Mouse (Mus musculus): Measurements from ENCODE around the gene Pcsk2. TPM values are rescaled to one million over a fixed set of nuclear protein-coding genes. Genes with fewer than 3 reads are reported as not detected.

Gene Pcsk2
- polyA plus RNA-seq, 1 experiment from 2014 or later = not detected

- Histone ChIP-seq H3K27ac (ENCODE audit: low read depth) (no peak overlapping the region), H3K4me3 (ENCODE audit: low read depth, low read length) (no peak overlapping the region), H3K9ac (replicated peaks) (no peak overlapping the region), H3K27me3 (ENCODE audit: insufficient read depth, low read length) (no peaks in the 10 kb centered on the region), H3K36me3 (replicated peaks; ENCODE audit: insufficient read depth, low read length) (no peaks in the 10 kb centered on the region), H3K4me2 (ENCODE audit: low read depth, low read length) (no peak overlapping the region), H3K4me1 (ENCODE audit: insufficient read depth) (no peaks in the 10 kb centered on the region), H3K9me3 (ENCODE audit: low read length) (no peaks in the 10 kb centered on the region)
- no peak for DNase-seq
- ATAC-seq = no peak
- 77% methylated on average over 10 of the region's 10 CpGs for WGBS (ENCODE audit: insufficient replicate concordance)
- no peak for TF ChIP-seq CTCF (IDR thresholded peaks at IDR 0.05; ENCODE audit: low read depth)
- TF ChIP-seq EP300 (IDR thresholded peaks at IDR 0.05; ENCODE audit: low read depth) = no peak
Measured at GRCm38 (mm10) chr2:143732501-143732900, 186.5 kb downstream of the Pcsk2 start.

- Histone ChIP-seq H3K9ac (replicated peaks) (no peak overlapping the region), H3K27me3 (ENCODE audit: insufficient read depth, low read length) (no peaks in the 10 kb centered on the region), H3K27ac (ENCODE audit: low read depth) (no peak overlapping the region), H3K36me3 (replicated peaks; ENCODE audit: insufficient read depth, low read length) (no peaks in the 10 kb centered on the region), H3K4me3 (ENCODE audit: low read depth, low read length) (no peak overlapping the region), H3K4me1 (ENCODE audit: insufficient read depth) (no peaks in the 10 kb centered on the region), H3K4me2 (ENCODE audit: low read depth, low read length) (no peak overlapping the region), H3K9me3 (ENCODE audit: low read length) (no peaks in the 10 kb centered on the region)
- ATAC-seq = no peak
- DNase-seq = no peak
- 74% methylated on average over 3 of the region's 3 CpGs for WGBS (ENCODE audit: insufficient replicate concordance)
- TF ChIP-seq EP300 (IDR thresholded peaks at IDR 0.05; ENCODE audit: low read depth) (no peak), CTCF (IDR thresholded peaks at IDR 0.05; ENCODE audit: low read depth) (no peak)
Measured at GRCm38 (mm10) chr2:143735442-143735841, 189.5 kb downstream of the Pcsk2 start.

GRCm38 (mm10) chr2:143739475-143740226 is 193.7 kb downstream of the Pcsk2 start:
- no peak overlapping the region for H3K4me3 ChIP-seq (ENCODE audit: low read depth, low read length)
- no peak for DNase-seq
- ATAC-seq = no peak
- no peaks in the 10 kb centered on the region for H3K9me3 ChIP-seq (ENCODE audit: low read length)
- 74% methylated on average over 7 of the region's 7 CpGs for WGBS (ENCODE audit: insufficient replicate concordance)
- no peak overlapping the region for H3K4me2 ChIP-seq (ENCODE audit: low read depth, low read length)
- no peak for TF ChIP-seq CTCF (IDR thresholded peaks at IDR 0.05; ENCODE audit: low read depth)
- TF ChIP-seq EP300 (IDR thresholded peaks at IDR 0.05; ENCODE audit: low read depth) = no peak
- H3K4me1 ChIP-seq (ENCODE audit: insufficient read depth) = no peaks in the 10 kb centered on the region
- no peak overlapping the region for H3K27ac ChIP-seq (ENCODE audit: low read depth)
- no peaks in the 10 kb centered on the region for H3K36me3 ChIP-seq (replicated peaks; ENCODE audit: insufficient read depth, low read length)
- H3K9ac ChIP-seq (replicated peaks) = no peak overlapping the region
- H3K27me3 ChIP-seq (ENCODE audit: insufficient read depth, low read length) = no peaks in the 10 kb centered on the region

GRCm38 (mm10) chr2:143742436-143742835 is 196.5 kb downstream of the Pcsk2 start:
- ATAC-seq = no peak
- Histone ChIP-seq H3K36me3 (replicated peaks; ENCODE audit: insufficient read depth, low read length) (no peaks in the 10 kb centered on the region), H3K4me2 (ENCODE audit: low read depth, low read length) (no peak overlapping the region), H3K9ac (replicated peaks) (no peak overlapping the region), H3K27me3 (ENCODE audit: insufficient read depth, low read length) (no peaks in the 10 kb centered on the region), H3K27ac (ENCODE audit: low read depth) (no peak overlapping the region), H3K4me3 (ENCODE audit: low read depth, low read length) (no peak overlapping the region), H3K4me1 (ENCODE audit: insufficient read depth) (no peaks in the 10 kb centered on the region), H3K9me3 (ENCODE audit: low read length) (no peaks in the 10 kb centered on the region)
- TF ChIP-seq EP300 (IDR thresholded peaks at IDR 0.05; ENCODE audit: low read depth) (no peak), CTCF (IDR thresholded peaks at IDR 0.05; ENCODE audit: low read depth) (no peak)
- WGBS (ENCODE audit: insufficient replicate concordance) = 71% methylated on average over 5 of the region's 5 CpGs
- DNase-seq = no peak

GRCm38 (mm10) chr2:143743081-143743480 is 197.1 kb downstream of the Pcsk2 start:
- no peak overlapping the region for H3K9ac ChIP-seq (replicated peaks)
- no peak overlapping the region for H3K4me3 ChIP-seq (ENCODE audit: low read depth, low read length)
- TF ChIP-seq CTCF (IDR thresholded peaks at IDR 0.05; ENCODE audit: low read depth) = no peak
- TF ChIP-seq EP300 (IDR thresholded peaks at IDR 0.05; ENCODE audit: low read depth) = no peak
- no peak overlapping the region for H3K4me2 ChIP-seq (ENCODE audit: low read depth, low read length)
- no peaks in the 10 kb centered on the region for H3K36me3 ChIP-seq (replicated peaks; ENCODE audit: insufficient read depth, low read length)
- WGBS (ENCODE audit: insufficient replicate concordance) = 70% methylated on average over 4 of the region's 4 CpGs
- H3K9me3 ChIP-seq (ENCODE audit: low read length) = no peaks in the 10 kb centered on the region
- no peak overlapping the region for H3K27ac ChIP-seq (ENCODE audit: low read depth)
- ATAC-seq (no peak), DNase-seq (no peak)
- no peaks in the 10 kb centered on the region for H3K4me1 ChIP-seq (ENCODE audit: insufficient read depth)
- no peaks in the 10 kb centered on the region for H3K27me3 ChIP-seq (ENCODE audit: insufficient read depth, low read length)

- Histone ChIP-seq H3K27ac (ENCODE audit: low read depth) (no peak overlapping the region), H3K9ac (replicated peaks) (no peak overlapping the region), H3K36me3 (replicated peaks; ENCODE audit: insufficient read depth, low read length) (no peaks in the 10 kb centered on the region), H3K4me1 (ENCODE audit: insufficient read depth) (no peaks in the 10 kb centered on the region), H3K9me3 (ENCODE audit: low read length) (no peaks in the 10 kb centered on the region), H3K27me3 (ENCODE audit: insufficient read depth, low read length) (no peaks in the 10 kb centered on the region), H3K4me3 (ENCODE audit: low read depth, low read length) (no peak overlapping the region), H3K4me2 (ENCODE audit: low read depth, low read length) (no peak overlapping the region)
- 66% methylated on average over 9 of the region's 9 CpGs for WGBS (ENCODE audit: insufficient replicate concordance)
- ATAC-seq = no peak
- no peak for DNase-seq
- TF ChIP-seq EP300 (IDR thresholded peaks at IDR 0.05; ENCODE audit: low read depth) (no peak), CTCF (IDR thresholded peaks at IDR 0.05; ENCODE audit: low read depth) (no peak)
Measured at GRCm38 (mm10) chr2:143752051-143752788, 206.3 kb downstream of the Pcsk2 start.
